Mouse (Mus musculus) thymus, postnatal 4 days (tissue): Measurements from ENCODE around the gene Btnl4.
"Not testable (repeated sequence)": the region's sequence is repeated elsewhere in the genome, so short reads cannot be mapped to it uniquely, and the experiment has no call there.

Source experiments
- DNase-seq: peaks from one replicate; pipeline ENCODE4 v3.0.0; 2021

Btnl4 gene

GRCm38 (mm10) chr17:34477238-34478013 lies at the start of gene Btnl4:
Gene Btnl4, minus strand, starts transcription at chr17:34477318.
- not testable (repeated sequence) for DNase-seq

- DNase-seq: no peak
These were observed 41.9 kb upstream of the Btnl4 start for GRCm38 (mm10) chr17:34519001-34519400.

GRCm38 (mm10) chr17:34518571-34518970 lies 41.5 kb upstream of the Btnl4 start:
- DNase-seq: not testable (repeated sequence)

GRCm38 (mm10) chr17:34517795-34518194 lies 40.7 kb upstream of the Btnl4 start:
- DNase-seq: no peak

GRCm38 (mm10) chr17:34517252-34517651 lies 40.1 kb upstream of the Btnl4 start, which contains the start of gene Btnl6:
Gene Btnl6, minus strand, starts transcription at chr17:34517352.
- no peak for DNase-seq

- no peak for DNase-seq
These were observed 39.4 kb upstream of the Btnl4 start for GRCm38 (mm10) chr17:34516514-34516913.

GRCm38 (mm10) chr17:34511723-34512122 lies 34.6 kb upstream of the Btnl4 start:
- DNase-seq: not testable (repeated sequence)

GRCm38 (mm10) chr17:34507591-34507990 lies 30.5 kb upstream of the Btnl4 start:
- DNase-seq: no peak

- not testable (repeated sequence) for DNase-seq
These were observed 20.6 kb upstream of the Btnl4 start for GRCm38 (mm10) chr17:34497726-34498125.

GRCm38 (mm10) chr17:34497319-34497718 lies 20.2 kb upstream of the Btnl4 start:
- not testable (repeated sequence) for DNase-seq

- no peak for DNase-seq
These were observed 19.4 kb upstream of the Btnl4 start for GRCm38 (mm10) chr17:34496539-34496938.

GRCm38 (mm10) chr17:34495156-34495555 lies 18.0 kb upstream of the Btnl4 start:
- DNase-seq: not testable (repeated sequence)

GRCm38 (mm10) chr17:34492796-34493195 lies 15.7 kb upstream of the Btnl4 start:
- DNase-seq: no peak

- no peak for DNase-seq
These were observed 691 bp downstream of the Btnl4 start for GRCm38 (mm10) chr17:34476427-34476826.

- no peak for DNase-seq
These were observed 2.1 kb downstream of the Btnl4 start for GRCm38 (mm10) chr17:34475060-34475459.

GRCm38 (mm10) chr17:34470491-34470890 lies 6.6 kb downstream of the Btnl4 start:
- no peak for DNase-seq

- DNase-seq: not testable (repeated sequence)
These were observed 11.2 kb downstream of the Btnl4 start for GRCm38 (mm10) chr17:34465906-34466305.

- DNase-seq: no peak
These were observed 17.9 kb downstream of the Btnl4 start for GRCm38 (mm10) chr17:34459255-34459654.

GRCm38 (mm10) chr17:34457668-34458067 lies 19.4 kb downstream of the Btnl4 start:
- no peak for DNase-seq

- DNase-seq: no peak
These were observed 28.6 kb downstream of the Btnl4 start for GRCm38 (mm10) chr17:34448473-34449041.

GRCm38 (mm10) chr17:34441990-34442389 lies 35.1 kb downstream of the Btnl4 start:
- DNase-seq: no peak

- no peak for DNase-seq
These were observed 37.3 kb downstream of the Btnl4 start for GRCm38 (mm10) chr17:34439795-34440194.

- no peak for DNase-seq
These were observed 38.5 kb downstream of the Btnl4 start for GRCm38 (mm10) chr17:34438588-34438987.

- DNase-seq: no peak
These were observed 39.5 kb downstream of the Btnl4 start for GRCm38 (mm10) chr17:34437606-34438005.
